Mouse (Mus musculus): ENCODE measurements around the gene Rnf150. TPM values are rescaled to one million over a fixed set of nuclear protein-coding genes. Genes with fewer than 3 reads are reported as not detected.

Gene Rnf150
- polyA plus RNA-seq, 1 experiment from 2014 or later = 0.79 TPM

DNA sequence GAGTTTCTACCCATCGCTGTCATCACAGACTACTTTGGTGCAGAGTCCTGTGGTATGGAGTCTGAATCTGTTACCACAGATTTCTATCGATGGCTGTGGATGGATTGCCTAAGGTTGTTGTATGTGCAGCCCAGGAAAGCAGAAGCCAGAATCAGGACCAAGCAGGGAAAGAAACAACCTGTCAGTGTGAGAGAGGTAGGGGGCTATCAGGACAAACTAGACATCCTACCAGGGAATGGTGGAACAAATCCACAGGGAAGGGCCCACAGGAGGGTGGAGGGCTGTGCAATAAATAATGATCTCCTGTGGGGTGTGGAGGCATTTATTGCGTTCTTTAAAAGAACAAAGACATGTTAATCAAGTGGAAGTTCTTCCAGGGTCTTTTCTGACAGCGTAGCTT is 56.5 kb downstream of the Rnf150 start:
- WGBS = 83% methylated on average over 4 of the region's 4 CpGs
- no peaks in the 10 kb centered on the region for H3K27me3 ChIP-seq (ENCODE audit: control insufficient read depth, insufficient read depth, low read length)
- no peak overlapping the region for H3K4me2 ChIP-seq (ENCODE audit: low read depth, low read length)

DNA sequence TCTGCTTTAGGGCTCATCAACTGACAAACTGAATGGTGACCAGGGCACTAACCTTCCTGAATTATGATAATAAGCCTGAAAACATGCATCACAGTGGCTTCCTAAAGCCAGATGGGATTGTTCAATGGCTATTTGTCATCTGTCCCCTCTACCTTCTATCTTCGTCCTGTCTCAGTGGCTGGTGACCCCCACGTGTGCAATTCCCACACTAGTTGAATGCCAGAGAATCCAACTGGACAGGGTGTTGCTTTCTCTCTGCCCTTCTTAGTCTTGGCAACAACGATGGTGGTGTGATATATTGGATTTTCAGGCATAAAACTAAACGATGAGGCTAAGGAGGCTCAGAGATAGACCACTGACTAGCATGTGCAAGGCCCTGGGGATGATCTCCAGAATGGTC is 57.0 kb downstream of the Rnf150 start:
- Histone ChIP-seq H3K36me3 (ENCODE audit: control insufficient read depth, insufficient read depth) (no peaks in the 10 kb centered on the region), H3K9ac (ENCODE audit: low read length) (no peak overlapping the region), H3K4me1 (ENCODE audit: control insufficient read depth, insufficient read depth, low read length) (peaks cover 3% of the 10 kb centered on the region), H3K9me3 (replicated peaks; ENCODE audit: control insufficient read depth, low read length) (no peaks in the 10 kb centered on the region), H3K27me3 (ENCODE audit: control insufficient read depth, insufficient read depth, low read length) (no peaks in the 10 kb centered on the region), H3K4me3 (ENCODE audit: low read length) (no peak overlapping the region), H3K27ac (ENCODE audit: low read length) (no peak overlapping the region), H3K4me2 (ENCODE audit: low read depth, low read length) (no peak overlapping the region)
- no peak for ATAC-seq (replicated peaks; ENCODE audit: extremely low read depth, insufficient read depth, low FRiP score)
- 69% methylated on average over 4 of the region's 4 CpGs for WGBS

More for the DNA sequence above, 56.5 kb downstream of the Rnf150 start:
- no peak for ATAC-seq (replicated peaks; ENCODE audit: extremely low read depth, insufficient read depth, low FRiP score)
- peaks cover 3% of the 10 kb centered on the region for H3K4me1 ChIP-seq (ENCODE audit: control insufficient read depth, insufficient read depth, low read length)
- H3K9ac ChIP-seq (ENCODE audit: low read length) = no peak overlapping the region
- no peak overlapping the region for H3K27ac ChIP-seq (ENCODE audit: low read length)
- no peaks in the 10 kb centered on the region for H3K36me3 ChIP-seq (ENCODE audit: control insufficient read depth, insufficient read depth)
- no peaks in the 10 kb centered on the region for H3K9me3 ChIP-seq (replicated peaks; ENCODE audit: control insufficient read depth, low read length)
- no peak overlapping the region for H3K4me3 ChIP-seq (ENCODE audit: low read length)

DNA sequence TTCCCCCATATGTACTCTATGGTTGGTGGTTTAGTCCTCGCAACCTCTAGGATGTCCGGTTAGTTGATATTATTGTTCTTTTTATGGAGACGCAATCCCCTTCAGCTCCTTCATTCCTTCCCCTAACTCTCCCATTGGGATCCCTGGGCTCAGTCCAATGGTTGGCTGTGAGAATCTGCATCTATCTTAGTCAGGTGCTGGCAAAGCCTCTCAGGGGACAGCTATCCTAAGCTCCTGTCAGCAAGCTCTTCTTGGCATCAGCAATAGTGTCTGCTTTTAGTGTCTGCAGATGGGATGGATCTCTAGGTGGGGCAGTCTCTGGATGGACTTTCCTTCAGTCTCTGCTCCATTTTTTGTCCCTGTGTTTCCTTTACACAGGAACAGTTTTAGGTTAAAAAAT is 62.1 kb downstream of the Rnf150 start:
- ATAC-seq (replicated peaks; ENCODE audit: extremely low read depth, insufficient read depth, low FRiP score) = no peak
- Histone ChIP-seq H3K4me3 (ENCODE audit: low read length) (no peak overlapping the region), H3K27me3 (ENCODE audit: control insufficient read depth, insufficient read depth, low read length) (no peaks in the 10 kb centered on the region), H3K9ac (ENCODE audit: low read length) (no peak overlapping the region), H3K27ac (ENCODE audit: low read length) (no peak overlapping the region), H3K9me3 (replicated peaks; ENCODE audit: control insufficient read depth, low read length) (no peaks in the 10 kb centered on the region), H3K36me3 (ENCODE audit: control insufficient read depth, insufficient read depth) (no peaks in the 10 kb centered on the region), H3K4me2 (ENCODE audit: low read depth, low read length) (no peak overlapping the region), H3K4me1 (ENCODE audit: control insufficient read depth, insufficient read depth, low read length) (no peaks in the 10 kb centered on the region)
- WGBS = 81% methylated on average over 3 of the region's 3 CpGs

DNA sequence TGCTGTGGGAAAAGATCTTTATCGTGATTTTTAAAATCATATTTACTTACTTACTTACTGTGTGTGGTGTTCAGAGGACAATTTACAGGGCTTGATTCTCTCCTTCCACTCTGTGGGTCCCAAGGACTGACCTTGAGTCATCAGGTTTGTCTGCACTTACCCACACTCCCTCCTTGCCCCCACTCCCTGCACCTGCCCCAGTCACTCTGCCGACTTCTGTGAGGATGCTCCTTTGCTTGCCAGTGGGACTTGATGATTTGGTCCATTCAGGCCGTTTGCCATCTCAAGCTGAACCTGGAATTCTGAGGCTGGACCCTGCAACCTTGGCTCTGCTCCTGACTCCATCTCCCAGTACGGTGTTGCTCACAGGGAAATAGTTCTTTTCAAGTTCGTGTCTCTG is 63.4 kb downstream of the Rnf150 start:
- no peaks in the 10 kb centered on the region for H3K36me3 ChIP-seq (ENCODE audit: control insufficient read depth, insufficient read depth)
- H3K9me3 ChIP-seq (replicated peaks; ENCODE audit: control insufficient read depth, low read length) = no peaks in the 10 kb centered on the region
- no peak for ATAC-seq (replicated peaks; ENCODE audit: extremely low read depth, insufficient read depth, low FRiP score)
- no peaks in the 10 kb centered on the region for H3K4me1 ChIP-seq (ENCODE audit: control insufficient read depth, insufficient read depth, low read length)
- H3K4me3 ChIP-seq (ENCODE audit: low read length) = no peak overlapping the region
- H3K4me2 ChIP-seq (ENCODE audit: low read depth, low read length) = no peak overlapping the region
- no peak overlapping the region for H3K27ac ChIP-seq (ENCODE audit: low read length)
- H3K9ac ChIP-seq (ENCODE audit: low read length) = no peak overlapping the region
- 69% methylated on average over 5 of the region's 5 CpGs for WGBS
- H3K27me3 ChIP-seq (ENCODE audit: control insufficient read depth, insufficient read depth, low read length) = no peaks in the 10 kb centered on the region

DNA sequence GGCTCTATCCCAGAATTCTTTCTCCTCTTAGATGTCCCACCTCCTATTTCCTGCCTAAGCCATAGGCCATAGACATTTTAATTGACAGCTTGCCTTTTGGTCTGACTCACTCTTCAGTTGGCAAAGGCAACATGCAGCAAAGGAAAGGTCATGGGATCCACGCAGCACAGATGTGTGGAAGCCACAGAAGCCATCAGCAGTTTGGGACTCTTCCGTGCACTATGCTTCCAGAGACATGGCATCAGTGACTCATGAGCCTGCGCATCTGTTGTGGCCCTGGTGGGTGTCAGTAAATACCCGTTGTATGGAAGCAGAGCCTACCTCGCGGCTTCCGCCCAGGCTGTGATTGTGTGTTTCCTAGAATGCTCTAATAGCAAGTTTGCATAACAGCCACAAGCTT is 68.4 kb downstream of the Rnf150 start:
- WGBS = 89% methylated on average over 7 of the region's 7 CpGs
- H3K27ac ChIP-seq (ENCODE audit: low read length) = no peak overlapping the region
- no peaks in the 10 kb centered on the region for H3K9me3 ChIP-seq (replicated peaks; ENCODE audit: control insufficient read depth, low read length)
- H3K4me2 ChIP-seq (ENCODE audit: low read depth, low read length) = no peak overlapping the region
- no peaks in the 10 kb centered on the region for H3K27me3 ChIP-seq (ENCODE audit: control insufficient read depth, insufficient read depth, low read length)
- peaks cover 2% of the 10 kb centered on the region; the same call in 1 of the 2 replicates for H3K4me1 ChIP-seq (ENCODE audit: control insufficient read depth, insufficient read depth, low read length)
- H3K9ac ChIP-seq (ENCODE audit: low read length) = no peak overlapping the region
- no peak for ATAC-seq (replicated peaks; ENCODE audit: extremely low read depth, insufficient read depth, low FRiP score)
- no peak overlapping the region for H3K4me3 ChIP-seq (ENCODE audit: low read length)
- no peaks in the 10 kb centered on the region for H3K36me3 ChIP-seq (ENCODE audit: control insufficient read depth, insufficient read depth)

DNA sequence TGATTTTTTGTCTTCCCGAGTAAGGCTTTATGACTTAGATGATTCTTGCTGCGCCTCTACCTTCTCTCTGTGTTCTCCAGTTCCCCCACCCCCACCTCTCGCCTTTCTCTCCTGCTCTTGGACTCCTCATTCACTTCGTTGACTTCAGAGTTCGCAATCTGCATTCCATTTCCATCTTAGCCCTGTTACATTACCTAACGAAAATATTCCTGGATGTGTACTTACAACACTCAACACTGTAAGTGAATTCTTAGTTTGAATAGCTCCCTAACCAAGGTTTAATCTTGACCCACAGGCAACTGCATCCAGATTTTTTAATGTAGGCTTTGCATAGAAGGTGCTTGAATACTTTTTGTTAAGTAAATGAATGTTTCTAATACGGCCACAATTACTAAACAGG is 73.0 kb downstream of the Rnf150 start:
- no peak overlapping the region for H3K4me2 ChIP-seq (ENCODE audit: low read depth, low read length)
- peaks cover 15% of the 10 kb centered on the region for H3K4me1 ChIP-seq (ENCODE audit: control insufficient read depth, insufficient read depth, low read length)
- H3K9me3 ChIP-seq (replicated peaks; ENCODE audit: control insufficient read depth, low read length) = no peaks in the 10 kb centered on the region
- H3K9ac ChIP-seq (ENCODE audit: low read length) = no peak overlapping the region
- no peaks in the 10 kb centered on the region for H3K27me3 ChIP-seq (ENCODE audit: control insufficient read depth, insufficient read depth, low read length)
- no peak for ATAC-seq (replicated peaks; ENCODE audit: extremely low read depth, insufficient read depth, low FRiP score)
- no peaks in the 10 kb centered on the region for H3K36me3 ChIP-seq (ENCODE audit: control insufficient read depth, insufficient read depth)
- H3K27ac ChIP-seq (ENCODE audit: low read length) = no peak overlapping the region
- 46% methylated on average over 7 of the region's 7 CpGs for WGBS
- no peak overlapping the region for H3K4me3 ChIP-seq (ENCODE audit: low read length)

DNA sequence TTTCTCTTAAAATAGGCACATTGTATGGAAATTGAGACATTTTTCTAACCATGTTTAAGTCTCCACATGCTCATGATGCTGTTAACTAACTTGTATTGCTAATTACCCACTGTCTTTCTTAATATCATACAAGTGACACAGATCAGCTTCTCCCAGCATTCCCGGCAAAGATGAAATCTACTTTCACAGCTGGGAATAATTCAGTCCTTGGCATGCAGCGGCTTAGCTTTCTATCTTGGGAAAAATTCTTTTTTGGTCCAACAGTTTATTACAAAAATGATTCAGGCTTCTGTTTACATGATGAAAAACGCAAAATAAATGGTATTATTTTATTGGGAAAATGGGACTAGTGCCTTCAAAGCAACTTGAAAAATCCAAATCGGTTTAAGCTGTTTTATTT is 73.7 kb downstream of the Rnf150 start:
- H3K9ac ChIP-seq (ENCODE audit: low read length) = no peak overlapping the region
- 72% methylated on average over 4 of the region's 4 CpGs for WGBS
- no peak overlapping the region for H3K4me3 ChIP-seq (ENCODE audit: low read length)
- peaks cover 15% of the 10 kb centered on the region for H3K4me1 ChIP-seq (ENCODE audit: control insufficient read depth, insufficient read depth, low read length)
- H3K9me3 ChIP-seq (replicated peaks; ENCODE audit: control insufficient read depth, low read length) = no peaks in the 10 kb centered on the region
- H3K27ac ChIP-seq (ENCODE audit: low read length) = no peak overlapping the region
- no peak overlapping the region for H3K4me2 ChIP-seq (ENCODE audit: low read depth, low read length)
- H3K36me3 ChIP-seq (ENCODE audit: control insufficient read depth, insufficient read depth) = no peaks in the 10 kb centered on the region
- no peaks in the 10 kb centered on the region for H3K27me3 ChIP-seq (ENCODE audit: control insufficient read depth, insufficient read depth, low read length)
- no peak for ATAC-seq (replicated peaks; ENCODE audit: extremely low read depth, insufficient read depth, low FRiP score)

DNA sequence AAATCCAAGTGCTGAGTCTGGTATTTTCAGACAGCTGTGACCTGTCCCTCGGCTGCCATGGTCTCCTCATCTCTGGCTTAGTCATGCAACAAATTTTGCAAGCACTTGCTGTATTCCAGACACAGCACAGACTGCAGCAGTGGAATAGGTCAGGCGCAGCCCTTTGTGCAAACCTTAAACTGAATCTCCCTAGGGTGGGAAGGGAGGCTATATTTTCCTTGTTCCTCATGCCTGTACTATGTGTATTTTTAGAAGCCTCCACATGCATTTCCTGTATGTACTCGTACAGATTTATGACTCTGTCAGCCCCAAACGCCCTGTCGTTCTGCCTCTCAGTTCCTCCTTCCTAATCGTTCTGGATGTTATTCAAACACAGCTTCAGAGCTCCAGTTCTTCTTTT is 76.8 kb downstream of the Rnf150 start:
- ATAC-seq (replicated peaks; ENCODE audit: extremely low read depth, insufficient read depth, low FRiP score) = peak; percentile 77
- Histone ChIP-seq H3K9me3 (replicated peaks; ENCODE audit: control insufficient read depth, low read length) (no peaks in the 10 kb centered on the region), H3K4me2 (ENCODE audit: low read depth, low read length) (peak overlapping the region; percentile 43), H3K4me1 (ENCODE audit: control insufficient read depth, insufficient read depth, low read length) (peaks cover 22% of the 10 kb centered on the region), H3K27ac (ENCODE audit: low read length) (peak overlapping the region; percentile 66), H3K27me3 (ENCODE audit: control insufficient read depth, insufficient read depth, low read length) (no peaks in the 10 kb centered on the region), H3K9ac (ENCODE audit: low read length) (peak overlapping the region; percentile 24), H3K36me3 (ENCODE audit: control insufficient read depth, insufficient read depth) (no peaks in the 10 kb centered on the region), H3K4me3 (ENCODE audit: low read length) (no peak overlapping the region)
- WGBS = 11% methylated on average over 6 of the region's 6 CpGs

DNA sequence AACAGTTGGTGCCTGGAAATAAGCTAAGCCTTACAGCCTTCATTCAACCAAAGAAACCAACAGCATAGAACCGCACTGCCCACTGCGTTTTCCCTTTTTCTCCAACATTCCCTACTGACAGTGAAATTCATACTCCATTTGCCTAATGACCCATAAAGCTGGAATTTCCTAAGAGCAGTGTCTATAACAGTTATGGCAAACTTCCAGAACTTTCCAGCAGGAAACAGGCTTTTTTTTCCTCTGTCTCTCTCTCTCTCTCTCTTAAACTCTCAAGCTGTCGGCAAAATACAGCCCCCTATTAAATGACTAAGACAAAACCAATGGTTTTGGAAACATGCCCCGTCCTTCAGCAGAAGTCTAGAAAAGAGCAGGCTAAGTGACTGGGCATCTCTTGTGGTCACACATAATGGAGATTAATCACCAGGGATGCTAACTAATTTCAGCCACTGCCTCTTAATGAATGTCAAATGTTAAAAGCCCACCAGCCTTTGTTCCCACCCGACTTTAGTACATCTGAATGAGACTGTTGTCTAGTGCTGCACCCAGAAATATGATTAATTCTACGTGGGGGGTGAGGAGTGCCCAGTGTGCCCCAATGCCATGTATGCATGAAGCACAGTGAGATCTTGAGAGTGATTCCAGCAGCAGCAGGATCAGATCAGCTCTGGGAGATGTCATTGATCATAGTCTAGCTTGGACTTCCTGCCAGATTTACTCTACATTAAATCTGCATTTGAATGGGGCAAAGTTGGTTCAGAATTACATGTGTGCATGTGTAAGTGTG is 80.3 kb downstream of the Rnf150 start:
- Histone ChIP-seq H3K27ac (ENCODE audit: low read length) (0 out of 2 replicates have a peak overlapping the region, but pooled peaks have one; percentile 34), H3K4me2 (ENCODE audit: low read depth, low read length) (no peak overlapping the region), H3K4me3 (ENCODE audit: low read length) (no peak overlapping the region), H3K27me3 (ENCODE audit: control insufficient read depth, insufficient read depth, low read length) (no peaks in the 10 kb centered on the region), H3K9ac (ENCODE audit: low read length) (no peak overlapping the region), H3K9me3 (replicated peaks; ENCODE audit: control insufficient read depth, low read length) (no peaks in the 10 kb centered on the region), H3K4me1 (ENCODE audit: control insufficient read depth, insufficient read depth, low read length) (peaks cover 23% of the 10 kb centered on the region), H3K36me3 (ENCODE audit: control insufficient read depth, insufficient read depth) (no peaks in the 10 kb centered on the region)
- WGBS = 56% methylated on average over 6 of the region's 6 CpGs
- ATAC-seq (replicated peaks; ENCODE audit: extremely low read depth, insufficient read depth, low FRiP score) = no peak

All from heart, embryonic 16.5 days (tissue).